Mouse (Mus musculus): Measurements from ENCODE around the gene Zfp52. TPM values are rescaled to one million over a fixed set of nuclear protein-coding genes. Genes with fewer than 3 reads are reported as not detected.
A peak's percentile ranks its signal among the peaks of the same experiment; 100 is the strongest.

Gene Zfp52
- polyA plus RNA-seq, 1 experiment from 2014 or later: 3.5 TPM

DNA sequence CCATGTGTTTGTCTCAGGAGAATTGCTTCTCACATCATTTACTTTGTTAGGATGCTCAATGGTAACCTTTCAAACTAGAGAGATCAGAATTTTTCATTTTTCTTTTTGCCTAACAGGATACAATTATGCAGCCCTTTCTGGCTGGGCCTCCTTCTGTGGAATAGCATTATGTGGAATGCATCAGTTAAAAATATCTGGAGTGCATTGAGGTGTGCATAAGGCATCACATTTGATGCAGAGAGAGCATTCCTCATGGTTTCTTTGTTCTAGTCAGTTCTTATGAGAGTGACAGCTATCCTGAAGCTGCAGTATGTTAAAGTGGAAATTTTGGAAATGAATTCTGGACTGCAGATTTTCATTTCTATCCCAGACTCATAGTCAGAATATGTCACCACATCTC lies 9.1 kb upstream of the Zfp52 start:
- Histone ChIP-seq H3K36me3 (ENCODE audit: control insufficient read depth, insufficient read depth, low read length) (no peaks in the 10 kb centered on the region), H3K4me2 (replicated peaks; ENCODE audit: low read depth) (no peak overlapping the region), H3K4me1 (replicated peaks; ENCODE audit: control insufficient read depth, insufficient read depth) (no peaks in the 10 kb centered on the region), H3K27ac (replicated peaks) (no peak overlapping the region), H3K27me3 (ENCODE audit: control insufficient read depth, insufficient read depth, low read length) (no peaks in the 10 kb centered on the region), H3K4me3 (ENCODE audit: low read depth, low read length) (no peak overlapping the region), H3K9ac (ENCODE audit: low read length) (no peak overlapping the region), H3K9me3 (ENCODE audit: control insufficient read depth, low read length) (no peaks in the 10 kb centered on the region)
- DNase-seq (ENCODE audit: low spot score) (no peak), ATAC-seq (ENCODE audit: low FRiP score, low TSS enrichment) (no peak)
- TF ChIP-seq CTCF (IDR thresholded peaks at IDR 0.05; ENCODE audit: low read depth): no peak
- TF ChIP-seq EP300 (optimal IDR thresholded peaks at IDR 0.05): no peak

DNA sequence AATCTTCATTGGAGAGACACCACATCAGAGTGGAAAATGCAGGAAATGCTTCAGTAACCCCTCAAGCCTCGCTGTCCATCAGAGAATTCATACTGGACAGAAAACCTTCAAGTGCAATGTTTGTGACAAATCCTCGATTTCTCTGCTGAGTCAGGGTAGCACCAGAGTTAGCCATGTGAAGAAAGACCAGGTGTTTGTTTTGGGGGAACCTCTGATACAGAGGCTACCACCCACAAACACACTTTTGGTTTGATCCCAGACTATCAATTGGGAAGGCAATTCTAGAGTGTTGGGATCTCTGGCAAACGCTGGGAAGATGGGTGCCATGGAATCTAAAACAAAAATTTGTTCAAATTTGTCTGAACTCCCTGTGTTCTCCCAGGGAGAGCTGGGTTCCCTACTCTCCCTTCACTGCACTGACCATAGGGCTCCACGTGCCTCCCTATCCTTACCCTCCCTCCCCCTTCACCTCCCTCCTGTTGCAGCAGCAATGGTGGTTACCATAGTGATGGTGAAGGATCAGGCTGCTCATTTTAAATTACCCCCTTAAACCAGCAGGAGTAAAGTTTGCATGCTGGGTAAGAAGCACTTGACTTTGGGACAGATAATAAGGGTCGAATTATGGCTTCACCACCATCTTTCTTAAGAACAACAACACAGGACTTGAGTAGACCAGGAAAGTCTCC lies 4.6 kb upstream of the Zfp52 start:
- no peak for DNase-seq (ENCODE audit: low spot score)
- Histone ChIP-seq H3K4me2 (replicated peaks; ENCODE audit: low read depth) (no peak overlapping the region; the same call in 1 of the 2 replicates), H3K4me1 (replicated peaks; ENCODE audit: control insufficient read depth, insufficient read depth) (no peaks in the 10 kb centered on the region; the same call in 1 of the 2 replicates), H3K27me3 (ENCODE audit: control insufficient read depth, insufficient read depth, low read length) (no peaks in the 10 kb centered on the region), H3K4me3 (ENCODE audit: low read depth, low read length) (no peak overlapping the region), H3K9ac (ENCODE audit: low read length) (no peak overlapping the region), H3K27ac (replicated peaks) (no peak overlapping the region), H3K36me3 (ENCODE audit: control insufficient read depth, insufficient read depth, low read length) (no peaks in the 10 kb centered on the region), H3K9me3 (ENCODE audit: control insufficient read depth, low read length) (no peaks in the 10 kb centered on the region)
- no peak for ATAC-seq (ENCODE audit: low FRiP score, low TSS enrichment)
- TF ChIP-seq CTCF (IDR thresholded peaks at IDR 0.05; ENCODE audit: low read depth) (no peak), EP300 (optimal IDR thresholded peaks at IDR 0.05) (no peak)
- WGBS: 72% methylated on average over 5 of the region's 5 CpGs

DNA sequence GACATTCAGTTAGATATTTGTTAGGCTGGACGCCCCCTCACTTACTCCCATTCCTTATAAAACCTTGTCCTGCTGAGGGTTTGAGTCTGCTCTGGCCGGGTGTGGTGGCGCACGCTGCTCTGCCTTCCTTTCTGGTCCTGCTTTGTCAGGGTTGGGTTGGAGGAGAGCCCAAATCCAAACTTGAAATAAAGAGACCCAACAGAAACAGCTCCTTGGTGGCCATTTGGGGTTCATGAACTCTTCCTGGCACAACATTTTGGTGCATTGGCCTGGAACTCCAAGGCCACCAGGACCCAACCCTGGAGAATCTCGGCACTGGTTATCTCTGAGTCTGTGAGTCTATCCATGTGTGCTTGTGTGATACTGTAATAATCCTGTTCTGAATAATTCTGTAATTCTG lies 3.7 kb upstream of the Zfp52 start:
- Histone ChIP-seq H3K9ac (ENCODE audit: low read length) (peak overlapping the region; percentile 99), H3K4me1 (replicated peaks; ENCODE audit: control insufficient read depth, insufficient read depth) (no peaks in the 10 kb centered on the region; the same call in 1 of the 2 replicates), H3K27ac (replicated peaks) (peak overlapping the region; percentile 99), H3K4me3 (ENCODE audit: low read depth, low read length) (peak overlapping the region; percentile 65), H3K4me2 (replicated peaks; ENCODE audit: low read depth) (peak overlapping the region; percentile 80), H3K9me3 (ENCODE audit: control insufficient read depth, low read length) (no peaks in the 10 kb centered on the region), H3K36me3 (ENCODE audit: control insufficient read depth, insufficient read depth, low read length) (no peaks in the 10 kb centered on the region), H3K27me3 (ENCODE audit: control insufficient read depth, insufficient read depth, low read length) (no peaks in the 10 kb centered on the region)
- no peak for TF ChIP-seq EP300 (optimal IDR thresholded peaks at IDR 0.05)
- TF ChIP-seq CTCF (IDR thresholded peaks at IDR 0.05; ENCODE audit: low read depth): no peak
- ATAC-seq (ENCODE audit: low FRiP score, low TSS enrichment): no peak
- no peak for DNase-seq (ENCODE audit: low spot score)
- 45% methylated on average over 5 of the region's 5 CpGs for WGBS

DNA sequence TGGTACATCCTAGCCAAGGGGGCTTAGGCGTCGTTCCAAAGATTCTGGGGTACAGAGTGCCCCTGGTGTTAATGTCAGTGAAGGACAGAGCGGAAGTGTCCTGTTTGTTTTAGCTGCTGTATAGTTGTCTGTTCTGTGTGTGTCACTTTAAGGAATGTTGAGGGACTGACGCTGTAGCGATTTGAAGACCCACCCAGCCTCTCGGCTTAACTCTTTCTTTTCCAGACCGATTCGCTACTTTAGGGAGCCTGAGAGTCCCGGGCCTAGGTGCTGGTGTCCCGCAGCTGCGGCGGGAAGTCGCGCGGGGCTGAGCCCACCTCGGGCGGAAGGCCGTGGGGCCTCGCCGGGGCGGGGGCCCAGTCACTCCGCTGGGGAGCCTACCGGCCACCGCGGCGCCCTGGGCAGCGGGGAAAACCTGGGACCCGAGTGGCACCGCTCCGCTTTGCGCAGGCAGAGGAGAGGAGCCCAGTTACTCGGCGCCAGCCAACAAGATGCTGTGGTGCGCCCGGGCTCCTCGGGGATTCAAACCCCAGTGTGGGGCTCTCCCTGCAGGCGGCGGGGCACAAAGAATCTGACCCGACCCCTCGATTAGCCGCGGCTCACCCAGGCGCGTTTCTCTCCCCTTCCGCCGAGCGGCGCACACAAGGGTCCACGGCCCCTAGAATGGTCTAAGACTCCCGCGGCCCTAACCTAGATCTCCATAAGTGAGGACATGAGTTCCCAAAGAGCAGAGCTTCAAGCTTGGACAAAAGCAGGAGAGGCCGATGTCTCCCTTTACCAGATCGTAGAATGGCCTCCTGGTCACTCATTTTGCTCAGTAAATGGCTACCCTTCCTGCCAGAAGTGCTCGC lies 3.0 kb upstream of the Zfp52 start:
- Histone ChIP-seq H3K27ac (replicated peaks) (peak overlapping the region; percentile 99), H3K9me3 (ENCODE audit: control insufficient read depth, low read length) (no peaks in the 10 kb centered on the region), H3K36me3 (ENCODE audit: control insufficient read depth, insufficient read depth, low read length) (no peaks in the 10 kb centered on the region), H3K4me2 (replicated peaks; ENCODE audit: low read depth) (peak overlapping the region; percentile 80), H3K4me1 (replicated peaks; ENCODE audit: control insufficient read depth, insufficient read depth) (no peaks in the 10 kb centered on the region; the same call in 1 of the 2 replicates), H3K4me3 (ENCODE audit: low read depth, low read length) (peak overlapping the region; percentile 65), H3K9ac (ENCODE audit: low read length) (peak overlapping the region; percentile 99), H3K27me3 (ENCODE audit: control insufficient read depth, insufficient read depth, low read length) (no peaks in the 10 kb centered on the region)
- ATAC-seq (ENCODE audit: low FRiP score, low TSS enrichment): peak; percentile 84
- TF ChIP-seq EP300 (optimal IDR thresholded peaks at IDR 0.05): no peak
- peak; percentile 51 for TF ChIP-seq CTCF (IDR thresholded peaks at IDR 0.05; ENCODE audit: low read depth)
- DNase-seq (ENCODE audit: low spot score): peak; percentile 71
- WGBS: under 1% methylated on average over 52 of the region's 54 CpGs

DNA sequence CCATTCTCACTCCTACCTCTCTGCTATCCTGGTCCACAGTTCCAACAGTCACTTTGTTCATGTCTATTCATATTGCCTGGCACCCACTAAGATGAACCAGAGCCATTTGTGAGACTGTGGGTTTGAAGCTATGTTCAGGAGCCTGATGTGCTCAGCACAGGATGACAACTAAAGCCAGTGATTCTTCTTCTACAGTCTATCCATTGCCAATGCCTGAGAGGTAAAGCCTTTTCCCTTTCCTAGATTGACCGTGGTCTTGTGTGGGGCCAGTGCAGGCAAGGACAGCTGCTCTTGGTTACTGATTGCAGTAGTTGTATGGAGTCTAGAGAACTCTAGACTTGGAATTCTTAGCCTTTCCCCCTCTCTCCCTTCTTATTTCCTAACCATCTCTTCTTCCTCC lies 1.4 kb upstream of the Zfp52 start:
- Histone ChIP-seq H3K27ac (replicated peaks) (no peak overlapping the region), H3K4me3 (ENCODE audit: low read depth, low read length) (no peak overlapping the region), H3K4me2 (replicated peaks; ENCODE audit: low read depth) (no peak overlapping the region), H3K4me1 (replicated peaks; ENCODE audit: control insufficient read depth, insufficient read depth) (no peaks in the 10 kb centered on the region; the same call in 1 of the 2 replicates), H3K9me3 (ENCODE audit: control insufficient read depth, low read length) (no peaks in the 10 kb centered on the region), H3K36me3 (ENCODE audit: control insufficient read depth, insufficient read depth, low read length) (no peaks in the 10 kb centered on the region), H3K27me3 (ENCODE audit: control insufficient read depth, insufficient read depth, low read length) (no peaks in the 10 kb centered on the region), H3K9ac (ENCODE audit: low read length) (no peak overlapping the region)
- TF ChIP-seq CTCF (IDR thresholded peaks at IDR 0.05; ENCODE audit: low read depth): no peak
- TF ChIP-seq EP300 (optimal IDR thresholded peaks at IDR 0.05): no peak
- ATAC-seq (ENCODE audit: low FRiP score, low TSS enrichment) (no peak), DNase-seq (ENCODE audit: low spot score) (no peak)
- WGBS: 65% methylated on average over 1 of the region's 1 CpGs

All from stomach, postnatal 0 days (tissue).